22 mouse cellular contexts compared by ENCODE assay signal in the genomic region with DNA sequence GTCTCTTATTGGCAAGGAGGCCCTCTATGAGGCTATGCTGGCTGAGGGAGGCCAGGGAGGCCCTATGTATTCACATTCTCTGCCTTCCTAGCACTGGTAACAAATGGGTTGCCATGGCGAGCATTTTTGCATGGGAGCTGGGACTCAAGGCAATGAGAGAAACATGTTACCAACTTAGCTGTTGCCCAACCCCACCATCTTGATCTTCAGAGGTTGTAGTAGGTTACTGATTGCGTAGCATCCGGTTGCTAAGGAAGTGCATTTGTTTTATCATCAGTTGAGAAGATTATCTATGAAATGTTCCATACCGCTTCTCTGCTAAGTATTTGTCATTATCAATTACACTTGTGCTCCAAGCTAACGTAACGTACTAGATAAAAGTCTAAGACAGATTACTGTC. TPM values are rescaled to one million over a fixed set of nuclear protein-coding genes. Genes with fewer than 3 reads are reported as not detected.
A peak's percentile ranks its signal among the peaks of the same experiment; 100 is the strongest.
DNase-seq lines count a peak whose midpoint lies in the region; ATAC-seq lines count a peak whose summit lies in the region.
"Had no signal": no experiment of that assay in that cellular context is flagged by ENCODE, and none has a peak within 500 bp of the region (broad histone marks: within the 10 kb centered on the region; RNA-seq: fewer than 3 reads in every experiment).

No protein-coding gene starts in this region.

- peak; percentile 8 for DNase-seq in embryo, embryonic 10 days (ENCODE audit: low spot score)
- no peak for DNase-seq in embryo, embryonic 9.5 days (ENCODE audit: extremely low spot score)
- DNase-seq in B cell, adult 2 months = peak; percentile 13 to 30
- DNase-seq in T-cell, adult 2 months (ENCODE audit: low spot score) = no peak
- DNase-seq in kidney, postnatal 14 days = no peak
- DNase-seq in Muller cell, postnatal 12 days (ENCODE audit: inconsistent ontology term) = no peak
- DNase-seq: adrenal gland, postnatal 36 days; cerebellum, adult 18-20 months; cerebellum, postnatal 10 days; heart, postnatal 14 days; kidney, adult 8-10 months; layer of hippocampus, postnatal 36 days; left cerebral cortex, postnatal 4 days; liver, postnatal 0 days; right cerebral cortex, adult 18-20 months; thymus, postnatal 14 days had no signal

- ATAC-seq in activated CD4-positive, CD25-positive, alpha-beta regulatory T cell, adult 4 months = peak; percentile 31
- peak; percentile 58 for ATAC-seq in megakaryocyte, adult 5-6 weeks (ENCODE audit: poor library complexity, severe bottlenecking)
- ATAC-seq: forebrain, embryonic 16.5 days; hindbrain, embryonic 16.5 days; intestine, embryonic 15.5 days; liver, embryonic 12.5 days; liver, postnatal 0 days had no signal

RNA-seq across cellular contexts. Expression of gene Itga2, which starts 44.2 kb away (rescaled TPM):
- 1 to 10 TPM; 8.1 to 9.7 TPM for polyA plus RNA-seq in activated CD4-positive, CD25-positive, alpha-beta regulatory T cell, adult 4 months (2017; shearing (Covaris generic))
- 1.6 and 3.5 TPM in 2 replicates for total RNA-seq in megakaryocyte, adult 5-6 weeks (2015)
- 2.4 TPM in 2 replicates for total RNA-seq in megakaryocyte, adult 5-6 weeks (2017)

Comparison
In these comparisons a context has a peak if more than half of its experiments do, and no peak if none do; other contexts are left out.
1. DNase-seq: peak in embryo, embryonic 10 days (single experiment) and B cell, adult 2 months (2 of 2); none in embryo, embryonic 9.5 days (single experiment), T-cell, adult 2 months (single experiment), kidney, postnatal 14 days (single experiment) and Muller cell, postnatal 12 days (single experiment).